Mouse (Mus musculus): ENCODE measurements around the gene Cacna2d3. TPM values are rescaled to one million over a fixed set of nuclear protein-coding genes. Genes with fewer than 3 reads are reported as not detected.

The Cacna2d3 gene
- polyA plus RNA-seq, 1 experiment from 2014 or later = 35.6 TPM

- Histone ChIP-seq H3K36me3 (no peaks in the 10 kb centered on the region), H3K4me3 (replicated peaks) (no peak overlapping the region), H3K9ac (replicated peaks) (no peak overlapping the region), H3K4me2 (replicated peaks) (no peak overlapping the region), H3K4me1 (replicated peaks) (peaks cover 18% of the 10 kb centered on the region), H3K27ac (peak overlapping the region; percentile 49; the same call in 1 of the 2 replicates), H3K27me3 (no peaks in the 10 kb centered on the region), H3K9me3 (no peaks in the 10 kb centered on the region)
- WGBS = 87% methylated on average over 6 of the region's 6 CpGs
- ATAC-seq = no peak
These were observed 380.1 kb downstream of the Cacna2d3 start for GRCm38 (mm10) chr14:29341581-29341980.

DNA sequence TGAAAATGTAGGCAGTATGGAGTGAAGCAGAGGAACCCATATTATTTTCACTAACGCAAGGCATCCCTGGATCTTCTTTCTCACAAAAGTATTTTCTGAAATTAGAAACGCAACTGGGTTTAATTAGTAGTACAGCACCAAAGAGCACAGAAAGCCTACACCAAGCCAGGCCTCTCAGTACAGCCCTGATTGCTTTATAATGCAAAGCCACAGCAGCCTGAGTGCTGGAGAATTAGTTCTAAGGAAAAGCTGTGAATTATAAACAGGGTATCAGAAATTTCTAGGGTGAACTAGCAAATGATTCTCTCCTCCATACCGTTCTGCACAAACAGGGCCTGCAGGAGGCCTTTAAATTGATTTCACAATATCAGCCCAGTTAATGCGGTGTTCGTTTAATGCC, 380.9 kb downstream of the Cacna2d3 start:
- Histone ChIP-seq H3K36me3 (no peaks in the 10 kb centered on the region), H3K4me3 (replicated peaks) (no peak overlapping the region), H3K4me1 (replicated peaks) (peaks cover 18% of the 10 kb centered on the region), H3K9ac (replicated peaks) (no peak overlapping the region), H3K9me3 (no peaks in the 10 kb centered on the region), H3K4me2 (replicated peaks) (no peak overlapping the region), H3K27ac (peak overlapping the region; percentile 75), H3K27me3 (no peaks in the 10 kb centered on the region)
- 23% methylated on average over 5 of the region's 5 CpGs for WGBS
- peak; percentile 55 for ATAC-seq

GRCm38 (mm10) chr14:29334897-29335296, 386.8 kb downstream of the Cacna2d3 start:
- Histone ChIP-seq H3K4me2 (replicated peaks) (no peak overlapping the region), H3K27ac (no peak overlapping the region), H3K4me1 (replicated peaks) (0 out of 2 replicates have a peak, but pooled peaks cover 2% of the 10 kb centered on the region), H3K4me3 (replicated peaks) (no peak overlapping the region), H3K9ac (replicated peaks) (no peak overlapping the region), H3K27me3 (no peaks in the 10 kb centered on the region), H3K9me3 (no peaks in the 10 kb centered on the region), H3K36me3 (no peaks in the 10 kb centered on the region)
- ATAC-seq = no peak
- 85% methylated on average over 5 of the region's 5 CpGs for WGBS

GRCm38 (mm10) chr14:29334216-29334615, 387.4 kb downstream of the Cacna2d3 start:
- Histone ChIP-seq H3K9me3 (no peaks in the 10 kb centered on the region), H3K9ac (replicated peaks) (no peak overlapping the region), H3K27ac (no peak overlapping the region), H3K4me3 (replicated peaks) (no peak overlapping the region), H3K27me3 (no peaks in the 10 kb centered on the region), H3K4me2 (replicated peaks) (no peak overlapping the region), H3K4me1 (replicated peaks) (no peaks in the 10 kb centered on the region), H3K36me3 (no peaks in the 10 kb centered on the region)
- WGBS = 90% methylated on average over 2 of the region's 2 CpGs
- ATAC-seq = no peak

GRCm38 (mm10) chr14:29324430-29324782, 397.3 kb downstream of the Cacna2d3 start:
- WGBS = 92% methylated on average over 5 of the region's 5 CpGs

DNA sequence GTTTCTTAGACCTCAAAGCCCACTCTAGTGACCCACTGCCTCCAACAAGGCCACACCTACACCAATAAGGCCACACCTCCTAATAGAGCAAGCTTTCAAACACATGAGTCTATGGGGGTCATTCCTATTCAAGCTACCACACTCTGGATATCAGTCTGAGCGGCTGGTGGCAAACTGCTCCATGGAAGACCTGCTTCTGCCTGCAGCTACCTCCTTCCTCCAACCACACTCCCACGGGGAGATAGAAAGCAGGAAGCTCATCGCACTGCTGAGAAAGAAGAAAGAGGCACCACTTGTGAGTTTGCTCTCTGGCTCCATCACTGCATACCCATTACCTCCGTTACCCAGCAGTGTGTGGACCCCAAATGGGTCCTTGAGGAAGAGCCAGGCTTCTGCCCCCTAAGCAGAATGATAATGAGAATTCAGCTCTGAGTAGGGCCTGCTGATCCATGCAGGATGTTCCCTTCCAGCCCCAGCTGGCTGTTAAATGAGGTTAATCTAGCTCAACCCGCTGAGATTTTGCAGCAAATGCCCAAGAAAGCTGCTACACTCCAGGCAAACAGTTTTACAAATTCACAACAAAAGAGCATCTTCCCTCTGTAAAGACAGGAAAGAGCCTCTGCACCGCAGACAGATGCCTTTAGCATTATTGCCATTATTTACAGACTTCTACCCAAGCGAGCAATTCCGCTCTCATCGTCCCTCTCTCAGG, 397.8 kb downstream of the Cacna2d3 start:
- WGBS = 90% methylated on average over 9 of the region's 9 CpGs
- H3K36me3 ChIP-seq = no peaks in the 10 kb centered on the region
- H3K4me2 ChIP-seq (replicated peaks) = no peak overlapping the region
- H3K9ac ChIP-seq (replicated peaks) = no peak overlapping the region
- H3K9me3 ChIP-seq = no peaks in the 10 kb centered on the region
- no peaks in the 10 kb centered on the region for H3K4me1 ChIP-seq (replicated peaks)
- no peak overlapping the region; the same call in 1 of the 2 replicates for H3K27ac ChIP-seq
- no peak overlapping the region for H3K4me3 ChIP-seq (replicated peaks)
- H3K27me3 ChIP-seq = no peaks in the 10 kb centered on the region
- no peak for ATAC-seq

More at GRCm38 (mm10) chr14:29324430-29324782, 397.3 kb downstream of the Cacna2d3 start:
- H3K4me2 ChIP-seq (replicated peaks) = no peak overlapping the region
- H3K27me3 ChIP-seq = no peaks in the 10 kb centered on the region
- H3K4me1 ChIP-seq (replicated peaks) = no peaks in the 10 kb centered on the region
- no peak overlapping the region; the same call in 1 of the 2 replicates for H3K27ac ChIP-seq
- H3K9me3 ChIP-seq = no peaks in the 10 kb centered on the region
- H3K4me3 ChIP-seq (replicated peaks) = no peak overlapping the region
- H3K36me3 ChIP-seq = no peaks in the 10 kb centered on the region
- ATAC-seq = no peak
- H3K9ac ChIP-seq (replicated peaks) = no peak overlapping the region

DNA sequence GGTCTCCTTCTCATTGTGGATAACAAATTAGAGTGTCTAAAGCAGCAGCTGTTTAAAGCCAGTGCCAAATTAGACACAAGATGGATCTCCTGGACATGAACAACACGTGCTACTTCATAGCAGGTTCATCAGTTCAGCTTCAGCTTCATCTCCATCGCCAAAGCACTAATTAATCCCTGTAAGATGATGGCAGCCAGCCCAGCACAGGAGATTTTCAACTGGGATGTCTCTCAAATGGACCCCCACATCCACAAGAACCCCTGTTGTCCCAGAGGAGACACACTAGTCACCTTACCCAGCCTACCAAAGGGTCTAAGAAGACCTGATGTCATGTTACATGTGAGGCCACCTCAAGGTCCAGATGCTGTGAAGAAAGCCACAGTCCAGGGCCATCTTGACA, 408.2 kb downstream of the Cacna2d3 start:
- Histone ChIP-seq H3K9me3 (no peaks in the 10 kb centered on the region), H3K4me3 (replicated peaks) (no peak overlapping the region), H3K36me3 (no peaks in the 10 kb centered on the region), H3K4me2 (replicated peaks) (no peak overlapping the region), H3K27ac (no peak overlapping the region), H3K27me3 (no peaks in the 10 kb centered on the region), H3K4me1 (replicated peaks) (no peaks in the 10 kb centered on the region), H3K9ac (replicated peaks) (no peak overlapping the region)
- WGBS = 90% methylated on average over 2 of the region's 2 CpGs
- no peak for ATAC-seq

DNA sequence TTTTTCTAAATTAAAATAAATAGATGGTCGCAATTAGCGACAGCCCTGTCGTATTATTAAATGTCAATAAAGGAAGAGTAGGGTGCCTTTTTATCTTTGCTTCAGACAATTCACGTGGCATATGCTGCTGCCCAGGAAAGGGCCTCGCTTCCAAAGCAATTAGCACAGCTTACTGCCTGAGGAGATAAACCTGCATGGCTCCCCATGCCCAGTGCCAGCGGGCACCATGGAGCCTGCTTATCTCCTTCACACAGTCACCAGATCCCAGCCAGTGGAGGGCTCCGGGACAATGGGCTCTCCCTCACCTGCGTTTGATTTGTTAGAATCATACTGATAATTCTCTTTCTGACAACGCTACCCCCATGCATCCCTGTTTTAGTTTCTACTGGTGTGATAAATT, 416.0 kb downstream of the Cacna2d3 start:
- Histone ChIP-seq H3K4me3 (replicated peaks) (no peak overlapping the region), H3K9ac (replicated peaks) (no peak overlapping the region), H3K9me3 (no peaks in the 10 kb centered on the region), H3K27me3 (no peaks in the 10 kb centered on the region), H3K4me2 (replicated peaks) (no peak overlapping the region), H3K27ac (peak overlapping the region; percentile 21; the same call in 1 of the 2 replicates), H3K4me1 (replicated peaks) (0 out of 2 replicates have a peak, but pooled peaks cover 6% of the 10 kb centered on the region), H3K36me3 (no peaks in the 10 kb centered on the region)
- peak; percentile 80; the same call in 1 of the 2 replicates for ATAC-seq
- 76% methylated on average over 9 of the region's 9 CpGs for WGBS

GRCm38 (mm10) chr14:29296185-29296754, 425.4 kb downstream of the Cacna2d3 start:
- no peak for ATAC-seq
- WGBS = 84% methylated on average over 2 of the region's 2 CpGs
- no peak overlapping the region for H3K4me2 ChIP-seq (replicated peaks)

GRCm38 (mm10) chr14:29278901-29279300, 442.8 kb downstream of the Cacna2d3 start:
- Histone ChIP-seq H3K27me3 (no peaks in the 10 kb centered on the region), H3K9ac (replicated peaks) (no peak overlapping the region), H3K9me3 (no peaks in the 10 kb centered on the region), H3K27ac (no peak overlapping the region), H3K4me3 (replicated peaks) (no peak overlapping the region), H3K36me3 (no peaks in the 10 kb centered on the region), H3K4me2 (replicated peaks) (no peak overlapping the region), H3K4me1 (replicated peaks) (no peaks in the 10 kb centered on the region)
- no peak for ATAC-seq
- WGBS = 100% methylated on average over 1 of the region's 1 CpGs

More at GRCm38 (mm10) chr14:29296185-29296754, 425.4 kb downstream of the Cacna2d3 start:
- Histone ChIP-seq H3K36me3 (no peaks in the 10 kb centered on the region), H3K9ac (replicated peaks) (no peak overlapping the region), H3K27me3 (no peaks in the 10 kb centered on the region), H3K27ac (no peak overlapping the region), H3K4me3 (replicated peaks) (no peak overlapping the region), H3K9me3 (no peaks in the 10 kb centered on the region), H3K4me1 (replicated peaks) (no peaks in the 10 kb centered on the region)

DNA sequence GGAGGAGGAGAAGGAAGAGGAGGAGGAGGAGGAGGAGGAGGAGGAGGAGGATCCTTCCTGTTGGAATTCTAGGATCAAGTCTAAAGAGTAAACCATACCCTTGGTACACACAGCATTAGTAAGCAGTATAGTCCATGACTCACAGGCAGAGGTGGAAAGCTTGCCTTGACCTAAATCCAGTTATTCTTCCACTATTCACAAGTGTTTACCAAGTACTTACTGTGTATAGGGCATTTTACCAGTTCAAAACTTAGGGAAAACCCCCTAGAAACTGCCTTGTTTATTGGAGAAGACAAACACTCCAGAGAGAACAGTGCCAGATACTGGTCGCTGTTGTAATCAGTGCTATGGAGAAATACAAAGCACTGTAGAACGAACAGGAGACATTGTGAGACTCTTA, 443.3 kb downstream of the Cacna2d3 start:
- no peak for ATAC-seq
- no peak overlapping the region for H3K4me2 ChIP-seq (replicated peaks)
- H3K4me3 ChIP-seq (replicated peaks) = no peak overlapping the region
- 92% methylated on average over 2 of the region's 2 CpGs for WGBS
- H3K9me3 ChIP-seq = no peaks in the 10 kb centered on the region
- no peaks in the 10 kb centered on the region for H3K27me3 ChIP-seq
- no peaks in the 10 kb centered on the region for H3K4me1 ChIP-seq (replicated peaks)
- H3K36me3 ChIP-seq = no peaks in the 10 kb centered on the region
- no peak overlapping the region for H3K9ac ChIP-seq (replicated peaks)
- H3K27ac ChIP-seq = no peak overlapping the region

DNA sequence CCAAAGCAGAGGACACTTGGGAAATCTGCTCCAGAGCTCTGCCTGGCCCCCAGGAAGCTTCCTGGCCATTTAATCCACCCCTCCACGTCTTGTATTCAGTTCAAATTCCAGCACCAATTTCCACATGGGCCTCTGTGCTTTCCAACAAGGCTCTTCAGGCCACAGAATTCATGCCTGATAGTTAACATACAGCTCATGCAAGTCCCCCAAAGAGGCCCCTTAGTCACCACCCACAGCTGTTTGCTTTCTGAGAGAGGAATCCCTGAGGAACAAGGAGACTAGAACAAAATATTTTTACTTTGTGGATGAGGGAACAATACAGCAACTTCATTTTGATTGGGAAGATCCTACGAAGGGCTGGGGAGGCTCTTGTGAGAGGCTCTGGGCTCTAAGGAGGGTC, 444.0 kb downstream of the Cacna2d3 start:
- Histone ChIP-seq H3K4me1 (replicated peaks) (no peaks in the 10 kb centered on the region), H3K36me3 (no peaks in the 10 kb centered on the region), H3K27me3 (no peaks in the 10 kb centered on the region), H3K4me3 (replicated peaks) (no peak overlapping the region), H3K4me2 (replicated peaks) (no peak overlapping the region), H3K27ac (no peak overlapping the region), H3K9me3 (no peaks in the 10 kb centered on the region), H3K9ac (replicated peaks) (no peak overlapping the region)
- ATAC-seq = no peak
- 57% methylated on average over 2 of the region's 2 CpGs for WGBS
